Mouse (Mus musculus) hindbrain, embryonic 16.5 days (tissue): ENCODE results near the gene Ndst4. TPM values are rescaled to one million over a fixed set of nuclear protein-coding genes. Genes with fewer than 3 reads are reported as not detected.

Source experiments
- ATAC-seq: fragments of 200-750 bp; cut with Nextera tagmentation; 2 replicates; pipeline ENCODE4 v1.8.0; 2017; ENCODE audit warnings: moderate TSS enrichment, moderate library complexity
- H3K27ac ChIP-seq: fragments of 300-500 bp; sonication (generic); 2 replicates; pipeline ENCODE4 v1.5.1; 2014; ENCODE audit warnings: low read depth, mild to moderate bottlenecking, control low read depth, low read length, moderate library complexity
- H3K27me3 ChIP-seq: fragments of 300-500 bp; sonication (generic); replicated peaks from 2 replicates; pipeline ENCODE4 v1.6.1; 2014; ENCODE audit warnings: low read length; ENCODE audit not compliant: control insufficient read depth, insufficient read depth
- H3K36me3 ChIP-seq: fragments of 300-500 bp; sonication (generic); 2 replicates; pipeline ENCODE4 v1.6.1; 2014; ENCODE audit warnings: mild to moderate bottlenecking, low read length, moderate library complexity, mixed read lengths; ENCODE audit not compliant: control insufficient read depth, insufficient read depth
- H3K4me1 ChIP-seq: fragments of 300-500 bp; sonication (generic); 2 replicates; pipeline ENCODE4 v1.6.1; 2014; ENCODE audit warnings: low read depth, low read length; ENCODE audit not compliant: control insufficient read depth, insufficient read depth
- H3K4me2 ChIP-seq: fragments of 300-500 bp; sonication (generic); 2 replicates; pipeline ENCODE4 v1.6.1; 2014; ENCODE audit warnings: mild to moderate bottlenecking, low read length, control low read depth, moderate library complexity
- H3K4me3 ChIP-seq: fragments of 300-500 bp; sonication (generic); 2 replicates; pipeline ENCODE4 v1.5.1; 2014; ENCODE audit warnings: mild to moderate bottlenecking, low read length, control low read depth, moderate library complexity
- H3K9ac ChIP-seq: fragments of 300-500 bp; sonication (generic); 2 replicates; pipeline ENCODE4 v1.6.1; 2014; ENCODE audit warnings: low read depth, mild to moderate bottlenecking, control low read depth, low read length, moderate library complexity
- H3K9me3 ChIP-seq: fragments of 300-500 bp; sonication (generic); 2 replicates; pipeline ENCODE4 v1.6.1; 2014; ENCODE audit warnings: mild to moderate bottlenecking, low read length, moderate library complexity; ENCODE audit not compliant: control insufficient read depth
- WGBS: fragments of 180-500 bp; shearing (Covaris S2); extraction: QIAGEN DNeasy Blood & Tissue Kit; methylation state at CpG from one replicate; pipeline ENCODE4 v1.1.7; 2014; 5-methylcytosine and 5-hydroxymethylcytosine counted together
- polyA plus RNA-seq: library from polyadenylated mRNA; unstranded; fragments of >200 nt; fragmentation: Nextera tagmentation; extraction: Ambion mirVana; gene quantifications from 2 replicates; pipeline ENCODE4 v1.2.1, GENCODE M21; 2015

The Ndst4 gene
- polyA plus RNA-seq, 1 experiment from 2014 or later, result 3.4 TPM

DNA sequence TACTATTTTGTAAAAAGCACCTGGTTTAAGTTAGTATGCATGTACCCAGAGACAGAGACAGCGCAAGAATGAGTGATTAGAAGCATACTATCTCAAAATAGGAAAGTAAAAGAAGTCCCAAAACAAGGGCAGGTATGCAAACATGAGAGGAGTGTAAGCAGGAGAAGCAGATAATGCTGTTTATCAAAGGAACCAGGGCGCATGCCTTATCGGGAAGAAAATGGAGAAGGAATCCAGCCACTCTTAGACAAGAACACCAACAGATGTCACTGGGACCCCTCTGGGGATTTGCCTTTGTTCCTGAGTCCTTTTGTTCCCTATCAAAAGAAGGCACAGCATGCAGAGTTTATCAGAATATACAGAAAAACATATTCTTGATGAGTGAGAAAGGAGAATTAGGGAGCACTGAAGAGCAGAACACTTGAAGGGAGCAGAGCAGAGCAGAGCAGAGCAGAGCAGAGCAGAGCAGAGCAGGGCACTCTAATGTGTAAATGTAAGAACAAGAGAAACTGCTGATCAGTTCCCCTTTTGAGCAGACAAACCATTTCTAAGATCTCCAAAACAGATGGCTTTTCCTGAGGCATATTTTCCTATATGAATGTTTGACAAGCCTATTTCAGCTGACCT, 251.2 kb downstream of the Ndst4 start:
- no peak for ATAC-seq
- Histone ChIP-seq H3K4me1 (no peaks in the 10 kb centered on the region), H3K36me3 (no peaks in the 10 kb centered on the region), H3K4me2 (no peak overlapping the region), H3K27ac (no peak overlapping the region), H3K4me3 (no peak overlapping the region), H3K27me3 (no peaks in the 10 kb centered on the region), H3K9ac (no peak overlapping the region), H3K9me3 (no peaks in the 10 kb centered on the region)
- 34% methylated on average over 3 of the region's 3 CpGs for WGBS

DNA sequence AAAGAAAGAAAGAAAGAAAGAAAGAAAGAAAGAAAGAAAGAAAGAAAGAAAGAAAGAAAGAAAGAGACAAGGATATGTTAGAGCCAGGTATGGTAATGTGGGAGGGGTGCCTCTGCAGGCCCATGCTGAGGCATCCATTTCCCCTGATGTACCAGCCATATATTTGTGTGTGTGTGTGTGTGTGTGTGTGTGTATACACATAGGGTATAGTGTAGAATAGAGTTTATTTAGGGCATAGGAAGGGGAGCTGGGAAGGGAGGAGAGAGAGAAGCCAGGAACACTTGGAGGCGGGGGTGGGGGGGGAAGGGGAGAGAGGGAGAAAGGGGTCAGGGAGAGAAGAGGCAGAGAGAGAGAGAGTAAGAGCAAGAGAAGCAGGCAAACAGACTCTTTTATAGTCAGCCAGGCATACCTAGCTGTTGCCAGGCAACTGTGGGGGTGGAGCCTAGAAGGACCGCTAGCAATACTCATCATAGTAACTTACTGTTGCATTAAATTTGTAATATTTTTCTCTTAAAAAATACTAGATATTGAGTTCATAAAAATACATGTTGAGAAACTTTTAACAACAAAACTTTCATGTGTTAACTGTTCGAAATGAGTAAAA, 256.3 kb downstream of the Ndst4 start:
- 45% methylated on average over 3 of the region's 3 CpGs for whole genome bisulfite sequencing
- peak; percentile 88 for ATAC-seq
- no peaks in the 10 kb centered on the region for H3K9me3 ChIP-seq

DNA sequence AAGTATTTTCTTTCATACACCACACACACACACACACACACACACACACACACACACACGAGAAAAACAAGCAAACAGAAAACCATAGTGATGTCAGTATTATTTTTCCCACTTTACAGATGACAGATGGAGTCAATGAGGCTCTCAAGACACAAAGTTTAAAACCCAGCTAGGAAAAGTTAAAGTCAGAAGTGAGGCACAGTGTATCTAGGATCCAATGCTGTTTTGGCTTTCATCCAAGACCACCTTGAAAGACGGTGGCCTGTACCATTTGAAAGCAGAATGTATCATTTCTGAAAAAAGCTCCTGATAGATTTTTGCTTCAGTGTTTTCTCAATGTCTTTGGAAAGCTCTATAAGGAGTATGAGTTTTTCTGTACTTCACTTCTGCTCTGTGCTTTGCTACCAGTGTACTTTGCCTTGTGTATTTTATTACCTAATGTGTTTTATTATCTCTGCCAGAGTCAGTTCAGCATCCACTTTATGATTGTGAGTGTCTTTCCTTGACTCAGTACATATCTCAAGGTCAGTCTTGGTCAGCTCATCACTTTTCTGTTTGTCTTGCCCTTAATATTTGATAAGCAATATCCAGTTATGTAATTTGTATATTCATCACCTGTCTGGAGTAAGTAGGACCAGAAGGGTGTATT, 257.1 kb downstream of the Ndst4 start:
- Histone ChIP-seq H3K9me3 (no peaks in the 10 kb centered on the region), H3K4me2 (no peak overlapping the region), H3K4me1 (no peaks in the 10 kb centered on the region), H3K4me3 (no peak overlapping the region), H3K36me3 (no peaks in the 10 kb centered on the region), H3K27me3 (no peaks in the 10 kb centered on the region), H3K27ac (no peak overlapping the region), H3K9ac (no peak overlapping the region)
- 56% methylated on average over 2 of the region's 2 CpGs for WGBS
- no peak for ATAC-seq

More for the DNA sequence above, 256.3 kb downstream of the Ndst4 start:
- H3K4me1 ChIP-seq, result no peaks in the 10 kb centered on the region
- no peak overlapping the region for H3K9ac ChIP-seq
- H3K4me2 ChIP-seq, result no peak overlapping the region
- H3K4me3 ChIP-seq, result no peak overlapping the region
- H3K27ac ChIP-seq, result no peak overlapping the region
- no peaks in the 10 kb centered on the region for H3K27me3 ChIP-seq
- no peaks in the 10 kb centered on the region for H3K36me3 ChIP-seq

- H3K9me3 ChIP-seq, result no peaks in the 10 kb centered on the region
- no peak overlapping the region for H3K27ac ChIP-seq
- H3K9ac ChIP-seq, result no peak overlapping the region
- 34% methylated on average over 9 of the region's 9 CpGs for WGBS
- H3K4me1 ChIP-seq, result no peaks in the 10 kb centered on the region
- no peak overlapping the region for H3K4me2 ChIP-seq
- H3K4me3 ChIP-seq, result no peak overlapping the region
- H3K27me3 ChIP-seq, result no peaks in the 10 kb centered on the region
- ATAC-seq, result peak; percentile 58; the same call in 1 of the 2 replicates
- H3K36me3 ChIP-seq, result no peaks in the 10 kb centered on the region
Observed at GRCm38 (mm10) chr3:125673997-125674794, 270.3 kb downstream of the Ndst4 start.

DNA sequence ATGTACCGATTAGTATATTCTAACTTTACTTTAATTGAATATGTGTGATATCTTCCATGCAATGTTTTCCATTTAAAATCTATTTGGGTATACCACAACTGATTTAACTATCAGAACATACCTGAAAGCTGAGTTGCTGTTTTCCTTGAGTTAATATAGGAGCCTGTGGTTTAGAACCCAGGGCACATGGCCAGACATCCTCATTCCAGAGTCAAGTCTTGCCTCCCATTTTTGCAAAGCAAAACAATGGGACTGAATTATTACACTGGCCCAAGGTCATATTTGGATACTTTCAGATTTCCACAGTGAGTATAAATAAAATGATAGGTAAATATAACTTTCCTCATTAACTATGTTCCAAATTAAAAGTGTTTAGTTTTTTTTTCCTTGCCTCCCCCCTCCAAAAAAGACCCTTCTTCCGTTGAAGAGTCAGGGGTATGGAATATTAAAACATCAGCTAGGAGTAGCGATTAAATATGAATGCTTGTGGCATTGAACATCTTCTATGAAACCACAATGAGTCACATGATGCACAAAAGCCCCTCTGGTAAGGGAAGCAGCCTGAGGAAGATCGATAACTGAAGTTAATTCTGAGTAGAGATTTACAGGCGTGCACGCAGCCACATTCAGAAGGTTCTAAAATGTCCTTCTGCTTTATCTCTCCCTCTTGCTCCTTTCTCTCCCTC, 271.5 kb downstream of the Ndst4 start:
- H3K4me1 ChIP-seq, result no peaks in the 10 kb centered on the region
- 84% methylated on average over 6 of the region's 6 CpGs for WGBS
- no peak overlapping the region for H3K9ac ChIP-seq
- no peak overlapping the region for H3K4me2 ChIP-seq
- no peaks in the 10 kb centered on the region for H3K9me3 ChIP-seq
- no peak overlapping the region for H3K27ac ChIP-seq
- no peaks in the 10 kb centered on the region for H3K36me3 ChIP-seq
- H3K4me3 ChIP-seq, result no peak overlapping the region
- no peak for ATAC-seq
- H3K27me3 ChIP-seq, result no peaks in the 10 kb centered on the region

DNA sequence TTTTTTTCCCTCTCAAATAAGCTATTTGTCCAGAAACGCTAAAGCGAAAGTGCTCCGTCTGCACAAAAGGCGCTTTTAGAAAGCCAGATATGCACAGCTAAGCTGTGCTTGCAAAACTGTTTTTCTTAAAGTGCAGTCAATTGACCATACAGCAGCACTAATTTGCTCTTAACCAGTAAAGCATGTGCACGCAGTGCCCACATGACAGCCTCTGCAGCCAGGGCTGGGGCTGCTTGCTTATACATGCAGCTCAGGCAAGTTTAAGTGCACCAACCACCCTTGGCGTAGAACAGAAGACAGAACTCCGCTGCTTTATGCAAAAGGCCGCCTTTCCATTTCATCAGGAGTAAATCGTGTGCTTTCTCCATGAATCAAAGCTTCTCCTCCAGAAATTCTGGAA, 275.0 kb downstream of the Ndst4 start:
- Histone ChIP-seq H3K4me2 (peak overlapping the region; percentile 48), H3K27ac (no peak overlapping the region), H3K27me3 (no peaks in the 10 kb centered on the region), H3K9ac (no peak overlapping the region), H3K9me3 (no peaks in the 10 kb centered on the region), H3K36me3 (no peaks in the 10 kb centered on the region), H3K4me1 (no peaks in the 10 kb centered on the region), H3K4me3 (no peak overlapping the region)
- WGBS, result 61% methylated on average over 9 of the region's 9 CpGs
- peak; percentile 86 for ATAC-seq

GRCm38 (mm10) chr3:125683460-125684230, 279.8 kb downstream of the Ndst4 start:
- Histone ChIP-seq H3K4me3 (no peak overlapping the region), H3K4me2 (no peak overlapping the region), H3K4me1 (no peaks in the 10 kb centered on the region), H3K9ac (no peak overlapping the region), H3K27ac (no peak overlapping the region), H3K36me3 (no peaks in the 10 kb centered on the region), H3K9me3 (no peaks in the 10 kb centered on the region), H3K27me3 (no peaks in the 10 kb centered on the region)
- ATAC-seq, result no peak
- 71% methylated on average over 8 of the region's 8 CpGs for WGBS

- 93% methylated on average over 1 of the region's 1 CpGs for WGBS
- no peak for ATAC-seq
- Histone ChIP-seq H3K9ac (no peak overlapping the region), H3K4me3 (no peak overlapping the region), H3K9me3 (no peaks in the 10 kb centered on the region), H3K4me1 (no peaks in the 10 kb centered on the region), H3K36me3 (no peaks in the 10 kb centered on the region), H3K4me2 (no peak overlapping the region), H3K27ac (no peak overlapping the region), H3K27me3 (no peaks in the 10 kb centered on the region)
Observed at GRCm38 (mm10) chr3:125684583-125684982, 280.7 kb downstream of the Ndst4 start.
